Mouse (Mus musculus) C2C12 (cell line): ENCODE data around the gene Gm10272. TPM values are rescaled to one million over a fixed set of nuclear protein-coding genes. Genes with fewer than 3 reads are reported as not detected.

Source experiments
- H3K27me3 ChIP-seq: one replicate; pipeline ENCODE4 v1.6.1; 2011; ENCODE audit not compliant: control insufficient read depth, insufficient read depth, insufficient read length
- H3K36me3 ChIP-seq: one replicate; pipeline ENCODE4 v1.6.1; 2011; ENCODE audit not compliant: control insufficient read depth, insufficient read depth
- H3K4me3 ChIP-seq: one replicate; pipeline ENCODE4 v1.5.1; 2011; ENCODE audit warnings: mild to moderate bottlenecking, control low read depth; ENCODE audit not compliant: poor library complexity, insufficient read depth, severe bottlenecking
- H3K79me2 ChIP-seq: one replicate; pipeline ENCODE4 v1.6.1; 2011; ENCODE audit not compliant: control insufficient read depth, insufficient read depth
- H3K79me3 ChIP-seq: one replicate; pipeline ENCODE4 v1.6.1; 2011; ENCODE audit warnings: low read depth, control low read depth
- H3ac ChIP-seq: one replicate; pipeline ENCODE3; 2011; ENCODE audit warnings: low read depth; ENCODE audit not compliant: control insufficient read depth, insufficient read length
- CEBPB ChIP-seq: IDR thresholded peaks from one replicate; pipeline ENCODE4 v1.6.1; 2011; ENCODE audit warnings: low read depth, mild to moderate bottlenecking, control low read depth, moderate library complexity
- CTCF ChIP-seq: IDR thresholded peaks from one replicate; pipeline ENCODE4 v1.5.1; 2011; ENCODE audit not compliant: control insufficient read depth, insufficient read depth, insufficient read length
- FOSL1 ChIP-seq: IDR thresholded peaks from one replicate; pipeline ENCODE4 v1.8.0; 2011; ENCODE audit warnings: mild to moderate bottlenecking, low read length; ENCODE audit not compliant: poor library complexity, insufficient read depth, severe bottlenecking
- MAX ChIP-seq: IDR thresholded peaks from one replicate; pipeline ENCODE4 v1.6.1; 2011; ENCODE audit warnings: mild to moderate bottlenecking, control low read depth
- MYOD1 ChIP-seq: IDR thresholded peaks from one replicate; pipeline ENCODE4 v1.6.1; 2011; ENCODE audit warnings: low read depth; ENCODE audit not compliant: control insufficient read depth, insufficient read length
- MYOG ChIP-seq: IDR thresholded peaks from one replicate; pipeline ENCODE4 v1.6.1; 2011; ENCODE audit not compliant: control insufficient read depth, insufficient read length; ENCODE audit errors: extremely low read depth
- USF1 ChIP-seq: IDR thresholded peaks from one replicate; pipeline ENCODE4 v1.6.1; 2011; ENCODE audit warnings: low read depth, mild to moderate bottlenecking, control low read depth, moderate library complexity
- long read RNA-seq, 2 experiments: library from polyadenylated mRNA; unstranded; transcript quantifications; one replicate each; pipeline ENCODE4 v2.0.0; 2019 to 2020
- polyA plus RNA-seq: library from polyadenylated mRNA; unstranded; fragments of >200 nt; fragmentation: generic; extraction: Trizol; gene quantifications from one replicate; pipeline ENCODE4 v1.2.1, GENCODE M21; 2012; ENCODE audit warnings: missing spikeins

Gene Gm10272
- not detected for polyA plus RNA-seq
- long read RNA-seq, experiment 1: 0 reads
- long read RNA-seq, experiment 2: 0 reads

GRCm38 (mm10) chr10:77706326-77706725 is at the start of gene Gm10272:
Gene Gm10272, plus strand, starts transcription at chr10:77706626.
- no peak within 1 kb of the TSS for H3K4me3 ChIP-seq
- H3K79me2 ChIP-seq: no peaks in the 10 kb centered on the region
- TF ChIP-seq CTCF (no peak), MAX (no peak), FOSL1 (no peak)

GRCm38 (mm10) chr10:77658286-77658994 is 48.0 kb upstream of the Gm10272 start:
- H3ac ChIP-seq: no peak overlapping the region

More at GRCm38 (mm10) chr10:77706326-77706725, at the start of gene Gm10272:
- Histone ChIP-seq H3ac (no peak within 1 kb of the TSS), H3K27me3 (peaks cover 5% of the 10 kb centered on the region), H3K36me3 (no peaks in the 10 kb centered on the region), H3K79me3 (no peaks in the 10 kb centered on the region)

GRCm38 (mm10) chr10:77663949-77664665 is 42.3 kb upstream of the Gm10272 start:
- Histone ChIP-seq H3K27me3 (peaks cover 20% of the 10 kb centered on the region), H3K36me3 (no peaks in the 10 kb centered on the region), H3K4me3 (no peak overlapping the region), H3ac (no peak overlapping the region), H3K79me3 (no peaks in the 10 kb centered on the region), H3K79me2 (no peaks in the 10 kb centered on the region)
- TF ChIP-seq MAX (no peak), MYOD1 (no peak), CTCF (no peak), MYOG (no peak), CEBPB (no peak), FOSL1 (no peak), USF1 (no peak)

More at GRCm38 (mm10) chr10:77658286-77658994, 48.0 kb upstream of the Gm10272 start:
- Histone ChIP-seq H3K4me3 (no peak overlapping the region), H3K27me3 (peaks cover 8% of the 10 kb centered on the region), H3K79me2 (no peaks in the 10 kb centered on the region), H3K79me3 (no peaks in the 10 kb centered on the region), H3K36me3 (no peaks in the 10 kb centered on the region)
- TF ChIP-seq USF1: no peak
- TF ChIP-seq MYOD1: no peak
- TF ChIP-seq MAX: no peak
- no peak for TF ChIP-seq MYOG
- TF ChIP-seq FOSL1: no peak
- no peak for TF ChIP-seq CEBPB
- TF ChIP-seq CTCF: no peak

- Histone ChIP-seq H3K79me3 (no peaks in the 10 kb centered on the region), H3K36me3 (no peaks in the 10 kb centered on the region), H3K27me3 (peaks cover 17% of the 10 kb centered on the region), H3K4me3 (no peak overlapping the region), H3ac (no peak overlapping the region), H3K79me2 (no peaks in the 10 kb centered on the region)
- no peak for TF ChIP-seq USF1
- TF ChIP-seq MYOG: no peak
- no peak for TF ChIP-seq MAX
- TF ChIP-seq MYOD1: no peak
- TF ChIP-seq CEBPB: no peak
- no peak for TF ChIP-seq FOSL1
- TF ChIP-seq CTCF: no peak
Observed at GRCm38 (mm10) chr10:77666342-77666741, 40.1 kb upstream of the Gm10272 start.

- Histone ChIP-seq H3K27me3 (peaks cover 17% of the 10 kb centered on the region), H3K79me3 (no peaks in the 10 kb centered on the region), H3K36me3 (no peaks in the 10 kb centered on the region), H3K79me2 (no peaks in the 10 kb centered on the region), H3K4me3 (no peak overlapping the region), H3ac (no peak overlapping the region)
- TF ChIP-seq FOSL1: no peak
- no peak for TF ChIP-seq MAX
- TF ChIP-seq CEBPB: no peak
- no peak for TF ChIP-seq USF1
- no peak for TF ChIP-seq MYOG
- TF ChIP-seq CTCF: no peak
- no peak for TF ChIP-seq MYOD1
Observed at GRCm38 (mm10) chr10:77667402-77667801, 39.0 kb upstream of the Gm10272 start.
